Mouse (Mus musculus): Measurements from ENCODE around the gene Sh3pxd2b.

- TF ChIP-seq POLR2A (IDR thresholded peaks at IDR 0.05; ENCODE audit: insufficient read depth, low read depth, low read length) (no peak), CTCF (IDR thresholded peaks at IDR 0.05; ENCODE audit: insufficient read depth, low read depth, low read length) (no peak)
Measured at GRCm38 (mm10) chr11:32383341-32384134, 35.9 kb downstream of the Sh3pxd2b start.
